Comparison of ENCODE assay signal across 25 mouse cellular contexts in the genomic region with DNA sequence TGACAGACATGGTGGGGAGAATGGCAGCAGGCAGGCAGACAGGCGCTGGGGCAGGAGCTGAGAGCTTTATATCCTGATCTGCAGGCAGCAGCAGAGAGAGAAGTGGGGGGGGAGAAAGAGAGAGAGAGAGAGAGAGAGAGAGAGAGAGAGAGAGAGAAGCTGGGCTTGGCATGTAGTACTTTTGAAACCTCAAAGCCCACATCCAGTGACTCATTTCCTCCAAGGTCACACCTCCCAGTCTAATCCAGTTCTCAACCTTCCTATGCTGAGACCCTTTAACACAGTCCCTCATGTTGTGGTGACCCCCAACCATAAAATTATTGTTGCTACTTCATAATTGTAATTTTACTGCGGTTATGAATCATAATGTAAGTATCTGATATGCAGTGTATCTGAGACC. TPM values are rescaled to one million over a fixed set of nuclear protein-coding genes. Genes with fewer than 3 reads are reported as not detected.
DNase-seq lines count a peak whose midpoint lies in the region; ATAC-seq and TF ChIP-seq lines count a peak whose summit lies in the region.
"Had no signal": no experiment of that assay in that cellular context is flagged by ENCODE, and none has a peak within 500 bp of the region (broad histone marks: within the 10 kb centered on the region; RNA-seq: fewer than 3 reads in every experiment).

No protein-coding gene starts in this region.

- H3K9ac ChIP-seq in MEL (ENCODE audit: control insufficient read depth, low read depth, low read length, poor library complexity, severe bottlenecking) = no peak overlapping the region
- H3K9ac ChIP-seq: forebrain, postnatal 0 days; heart, embryonic 13.5 days; hindbrain, embryonic 14.5 days had no signal

- H3K9me3 ChIP-seq in megakaryocyte, embryonic 14.5 days = peaks cover 8% of the 10 kb centered on the region
- H3K9me3 ChIP-seq in MEL (replicated peaks; ENCODE audit: insufficient read depth, low read length) = no peaks in the 10 kb centered on the region
- no peaks in the 10 kb centered on the region for H3K9me3 ChIP-seq in heart, embryonic 10.5 days
- no peaks in the 10 kb centered on the region for H3K9me3 ChIP-seq in forebrain, embryonic 10.5 days
- H3K9me3 ChIP-seq: heart, embryonic 13.5 days had no signal

- TF ChIP-seq EP300 in MEL (IDR thresholded peaks at IDR 0.05; ENCODE audit: low read depth in 1 of 2, low read length in 2 of 2) = no peak

- no peak overlapping the region for H3K27ac ChIP-seq in MEL (ENCODE audit: control insufficient read depth, low read depth, low read length)
- H3K27ac ChIP-seq in heart, embryonic 10.5 days = no peak overlapping the region
- H3K27ac ChIP-seq in forebrain, embryonic 10.5 days = no peak overlapping the region
- H3K27ac ChIP-seq: gastrocnemius, adult 2 months; heart, embryonic 13.5 days; hindbrain, embryonic 14.5 days; hindbrain, postnatal 0 days had no signal

- no peak for ATAC-seq in megakaryocyte, adult 5-6 weeks (ENCODE audit: poor library complexity, severe bottlenecking)
- ATAC-seq: activated CD4-positive, CD25-positive, alpha-beta regulatory T cell, adult 4 months; forebrain, embryonic 14.5 days; forebrain, postnatal 0 days; hindbrain, postnatal 0 days; inflammation-experienced regulatory T-cells, adult 6 months had no signal

- no peaks in the 10 kb centered on the region for H3K79me2 ChIP-seq in MEL (ENCODE audit: control insufficient read depth, insufficient read depth, low read length, poor library complexity)

- peaks cover 76% of the 10 kb centered on the region for H3K4me1 ChIP-seq in megakaryocyte, embryonic 14.5 days
- peaks cover 7 to 35% of the 10 kb centered on the region in 2 experiments; a peak in 3 of 4 replicates for H3K4me1 ChIP-seq in MEL (ENCODE audit: control insufficient read depth in 1 of 2, insufficient read depth in 2 of 2, low read length in 2 of 2)
- peaks cover 54% of the 10 kb centered on the region for H3K4me1 ChIP-seq in heart, embryonic 10.5 days
- H3K4me1 ChIP-seq in lung, adult 2 months (ENCODE audit: control insufficient read depth, insufficient read depth, low read length) = peaks cover 9% of the 10 kb centered on the region
- peaks cover 56% of the 10 kb centered on the region for H3K4me1 ChIP-seq in forebrain, embryonic 10.5 days

- DNase-seq in 416B (ENCODE audit: low read depth) (peak; percentile 90), MEL (ENCODE audit: low read depth, low spot score) (peak; percentile 48)
- no peak for DNase-seq in heart, embryonic 10.5 days (ENCODE audit: low spot score)
- no peak for DNase-seq in lung, adult 2 months
- DNase-seq in forebrain, embryonic 10.5 days (ENCODE audit: extremely low spot score, low spot score) = no peak
- DNase-seq: adrenal gland, adult 8-10 months; adrenal gland, postnatal 25 days; cerebellum, adult 11-12 months; cerebellum, adult 8-10 months; cerebellum, postnatal 10 days; cerebellum, postnatal 36 days; forebrain, postnatal 0 days; gastrocnemius, adult 2 months; gastrocnemius, postnatal 14 days; heart, adult 11 months; heart, postnatal 14 days; heart, postnatal 4 days had no signal

- no peak for TF ChIP-seq POLR2A in MEL (IDR thresholded peaks at IDR 0.05; ENCODE audit: control insufficient read depth in 1 of 2, insufficient read depth in 1 of 2, low read depth in 1 of 2, low read length in 2 of 2, poor library complexity in 1 of 2)
- TF ChIP-seq POLR2A in lung, adult 2 months (IDR thresholded peaks at IDR 0.05; ENCODE audit: borderline replicate concordance, extremely low read depth, low read depth, low read length) = no peak

- no peak for TF ChIP-seq CTCF in MEL (IDR thresholded peaks at IDR 0.05 in 2 of 3, conservative IDR thresholded peaks at IDR 0.05 in 1 of 3; ENCODE audit: control insufficient read depth in 1 of 3, insufficient read depth in 1 of 3, low read depth in 2 of 3, low read length in 3 of 3, poor library complexity in 1 of 3, severe bottlenecking in 1 of 3)
- TF ChIP-seq CTCF in lung, adult 2 months (IDR thresholded peaks at IDR 0.05; ENCODE audit: insufficient read depth, low read length) = no peak

- peak overlapping the region; percentile 42 for H3K4me3 ChIP-seq in megakaryocyte, embryonic 14.5 days (replicated peaks)
- H3K4me3 ChIP-seq in MEL (ENCODE audit: control insufficient read depth in 1 of 2, insufficient read depth in 1 of 2, low read depth in 2 of 2, low read length in 2 of 2) = no peak overlapping the region
- H3K4me3 ChIP-seq in heart, embryonic 10.5 days = no peak overlapping the region
- no peak overlapping the region for H3K4me3 ChIP-seq in lung, adult 2 months (replicated peaks; ENCODE audit: extremely low read depth, low read depth, low read length)
- H3K4me3 ChIP-seq in forebrain, embryonic 10.5 days = no peak overlapping the region
- H3K4me3 ChIP-seq: gastrocnemius, adult 2 months; heart, embryonic 13.5 days had no signal

- H3K36me3 ChIP-seq in megakaryocyte, embryonic 14.5 days (replicated peaks; ENCODE audit: low read length) = peaks cover 12% of the 10 kb centered on the region
- H3K36me3 ChIP-seq in MEL (ENCODE audit: control insufficient read depth in 1 of 2, insufficient read depth in 2 of 2, low read length in 2 of 2) = peaks cover 0 to 14% of the 10 kb centered on the region in 2 experiments; a peak in 2 of 4 replicates
- H3K36me3 ChIP-seq in heart, embryonic 10.5 days = peaks cover 4% of the 10 kb centered on the region; the same call in 1 of the 2 replicates
- peaks cover 11% of the 10 kb centered on the region for H3K36me3 ChIP-seq in forebrain, embryonic 10.5 days (replicated peaks)

- H3K27me3 ChIP-seq in megakaryocyte, embryonic 14.5 days (replicated peaks) = peaks cover 27% of the 10 kb centered on the region
- no peaks in the 10 kb centered on the region for H3K27me3 ChIP-seq in MEL (ENCODE audit: control insufficient read depth in 1 of 2, insufficient read depth in 2 of 2, low read length in 2 of 2)
- H3K27me3 ChIP-seq in heart, embryonic 10.5 days (ENCODE audit: insufficient read depth, poor library complexity, severe bottlenecking) = peaks cover 44% of the 10 kb centered on the region
- H3K27me3 ChIP-seq in forebrain, embryonic 10.5 days (ENCODE audit: poor library complexity, severe bottlenecking) = peaks cover 45% of the 10 kb centered on the region

- WGBS in heart, embryonic 10.5 days = 73% methylated on average over 2 of the region's 2 CpGs
- 88% methylated on average over 2 of the region's 2 CpGs for WGBS in lung, adult 2 months
- 75% methylated on average over 2 of the region's 2 CpGs for WGBS in forebrain, embryonic 10.5 days

- TF ChIP-seq RAD21 in MEL (IDR thresholded peaks at IDR 0.05; ENCODE audit: low read depth, low read length) = no peak

RNA-seq across cellular contexts. Expression of gene Gchfr, which starts 2.7 kb away (rescaled TPM):
- polyA plus RNA-seq in megakaryocyte, embryonic 14.5 days (2012; ENCODE audit: insufficient read depth, low replicate concordance) = 31.5 and 35.5 TPM in 2 replicates
- not detected in 2 replicates for total RNA-seq in megakaryocyte, adult 5-6 weeks (2015)
- total RNA-seq in megakaryocyte, adult 5-6 weeks (2017) = not detected in 2 replicates
- total RNA-seq in MEL (2012; rRNA removed) = not detected in 2 replicates
- polyA plus RNA-seq in MEL (2012; ENCODE audit: insufficient read depth in 1 of 2, insufficient read length in 2 of 2, low read depth in 1 of 2, low replicate concordance in 2 of 2, missing spikeins in 1 of 2) = not detected
- 7.4 and 9.1 TPM in 2 replicates for polyA plus RNA-seq in heart, embryonic 10.5 days (2016; fragmentation: Nextera tagmentation; extraction: Ambion mirVana)
- 25.7 and 27.2 TPM in 2 replicates for polyA plus RNA-seq in lung, adult 2 months (2012; rRNA removed)
- polyA plus RNA-seq in forebrain, embryonic 10.5 days (2016; fragmentation: Nextera tagmentation; extraction: Ambion mirVana) = 5.6 and 6.2 TPM in 2 replicates
- total RNA-seq: forebrain, postnatal 0 days; gastrocnemius, adult 2 months had no signal
- polyA plus RNA-seq: activated CD4-positive, CD25-positive, alpha-beta regulatory T cell, adult 4 months had no signal

RNA-seq across cellular contexts. Expression of gene Gm14137, which starts 4.0 kb away (rescaled TPM):
- polyA plus RNA-seq in megakaryocyte, embryonic 14.5 days (2012; ENCODE audit: insufficient read depth, low replicate concordance) = not detected in 2 replicates
- total RNA-seq in megakaryocyte, adult 5-6 weeks (2015) = not detected in 2 replicates
- not detected in 2 replicates for total RNA-seq in megakaryocyte, adult 5-6 weeks (2017)
- 0.07 TPM in 1 of 2 replicates, not detected in the other for total RNA-seq in MEL (2012; rRNA removed)
- under 1 TPM in 1 of 2 experiments, not detected in 1; 0.71 TPM for polyA plus RNA-seq in MEL (2012; ENCODE audit: insufficient read depth in 1 of 2, insufficient read length in 2 of 2, low read depth in 1 of 2, low replicate concordance in 2 of 2, missing spikeins in 1 of 2)
- 0.48 and 0.71 TPM in 2 replicates for polyA plus RNA-seq in heart, embryonic 10.5 days (2016; fragmentation: Nextera tagmentation; extraction: Ambion mirVana)
- polyA plus RNA-seq in lung, adult 2 months (2012; rRNA removed) = 0.06 and 0.76 TPM in 2 replicates
- polyA plus RNA-seq in forebrain, embryonic 10.5 days (2016; fragmentation: Nextera tagmentation; extraction: Ambion mirVana) = 0.90 and 0.93 TPM in 2 replicates
- total RNA-seq: forebrain, postnatal 0 days; gastrocnemius, adult 2 months; heart, postnatal 14 days; heart, postnatal 4 days; hindbrain, postnatal 0 days had no signal

RNA-seq across cellular contexts. Expression of gene Rmdn3, which starts 13.4 kb away (rescaled TPM):
- 4.6 and 12.9 TPM in 2 replicates for polyA plus RNA-seq in megakaryocyte, embryonic 14.5 days (2012; ENCODE audit: insufficient read depth, low replicate concordance)
- 7.0 and 10.7 TPM in 2 replicates for total RNA-seq in megakaryocyte, adult 5-6 weeks (2015)
- total RNA-seq in megakaryocyte, adult 5-6 weeks (2017) = 15.1 and 20.2 TPM in 2 replicates
- 44.7 and 57.4 TPM in 2 replicates for total RNA-seq in MEL (2012; rRNA removed)
- polyA plus RNA-seq in MEL (2012; ENCODE audit: insufficient read depth in 1 of 2, insufficient read length in 2 of 2, low read depth in 1 of 2, low replicate concordance in 2 of 2, missing spikeins in 1 of 2) = 10 to 100 TPM in 1 of 2 experiments, not detected in 1; 52.5 TPM
- polyA plus RNA-seq in heart, embryonic 10.5 days (2016; fragmentation: Nextera tagmentation; extraction: Ambion mirVana) = 36.4 and 43.8 TPM in 2 replicates
- polyA plus RNA-seq in lung, adult 2 months (2012; rRNA removed) = 17.6 TPM in 2 replicates
- polyA plus RNA-seq in forebrain, embryonic 10.5 days (2016; fragmentation: Nextera tagmentation; extraction: Ambion mirVana) = 50.9 and 54.0 TPM in 2 replicates

RNA-seq across cellular contexts. Expression of gene Zfyve19, which starts 38.1 kb away (rescaled TPM):
- 2.9 and 19.5 TPM in 2 replicates for polyA plus RNA-seq in megakaryocyte, embryonic 14.5 days (2012; ENCODE audit: insufficient read depth, low replicate concordance)
- 16.4 and 21.6 TPM in 2 replicates for total RNA-seq in megakaryocyte, adult 5-6 weeks (2015)
- total RNA-seq in megakaryocyte, adult 5-6 weeks (2017) = 30.7 and 39.8 TPM in 2 replicates
- total RNA-seq in MEL (2012; rRNA removed) = 30.3 and 37.4 TPM in 2 replicates
- 10 to 100 TPM in 1 of 2 experiments, not detected in 1; 52.5 TPM for polyA plus RNA-seq in MEL (2012; ENCODE audit: insufficient read depth in 1 of 2, insufficient read length in 2 of 2, low read depth in 1 of 2, low replicate concordance in 2 of 2, missing spikeins in 1 of 2)
- polyA plus RNA-seq in heart, embryonic 10.5 days (2016; fragmentation: Nextera tagmentation; extraction: Ambion mirVana) = 46.4 and 50.4 TPM in 2 replicates
- polyA plus RNA-seq in lung, adult 2 months (2012; rRNA removed) = 29.8 and 36.1 TPM in 2 replicates
- polyA plus RNA-seq in forebrain, embryonic 10.5 days (2016; fragmentation: Nextera tagmentation; extraction: Ambion mirVana) = 53.9 and 56.9 TPM in 2 replicates

RNA-seq across cellular contexts. Expression of gene Dnajc17, which starts 38.3 kb away (rescaled TPM):
- polyA plus RNA-seq in megakaryocyte, embryonic 14.5 days (2012; ENCODE audit: insufficient read depth, low replicate concordance) = 2.4 and 23.7 TPM in 2 replicates
- 22.8 and 24.1 TPM in 2 replicates for total RNA-seq in megakaryocyte, adult 5-6 weeks (2015)
- 46.7 and 50.7 TPM in 2 replicates for total RNA-seq in megakaryocyte, adult 5-6 weeks (2017)
- 13.0 and 14.7 TPM in 2 replicates for total RNA-seq in MEL (2012; rRNA removed)
- 10 to 100 TPM in 1 of 2 experiments, not detected in 1; 15.8 TPM for polyA plus RNA-seq in MEL (2012; ENCODE audit: insufficient read depth in 1 of 2, insufficient read length in 2 of 2, low read depth in 1 of 2, low replicate concordance in 2 of 2, missing spikeins in 1 of 2)
- polyA plus RNA-seq in heart, embryonic 10.5 days (2016; fragmentation: Nextera tagmentation; extraction: Ambion mirVana) = 14.8 and 19.5 TPM in 2 replicates
- polyA plus RNA-seq in lung, adult 2 months (2012; rRNA removed) = 2.7 and 4.1 TPM in 2 replicates
- polyA plus RNA-seq in forebrain, embryonic 10.5 days (2016; fragmentation: Nextera tagmentation; extraction: Ambion mirVana) = 21.6 and 28.2 TPM in 2 replicates

Comparison
In these comparisons a context has a peak if more than half of its experiments do, and no peak if none do; other contexts are left out.
1. DNase-seq: peak in 416B (single experiment) and MEL (single experiment); none in heart, embryonic 10.5 days (single experiment), lung, adult 2 months (single experiment) and forebrain, embryonic 10.5 days (single experiment).